Mouse (Mus musculus): ENCODE results near the gene Wdtc1. TPM values are rescaled to one million over a fixed set of nuclear protein-coding genes. Genes with fewer than 3 reads are reported as not detected.
A peak's percentile ranks its signal among the peaks of the same experiment; 100 is the strongest.

Gene Wdtc1
- total and polyA plus RNA-seq, 3 experiments = 2.8 to 10.8 (median 9.6) TPM

- dilution Hi-C loops (cut with MboI; ENCODE audit: extremely low pct_ligation_motif_present, extremely low pct_unique_long_range_greater_than_20kb, low sequenced_read_pairs) (no loop called here), in situ Hi-C loops (cut with MboI; ENCODE audit: low pct_ligation_motif_present, low pct_unique_long_range_greater_than_20kb, low sequenced_read_pairs) (no loop called here)
- Histone ChIP-seq H3K79me2 (replicated peaks; ENCODE audit: control insufficient read depth, extremely low read depth, insufficient read depth, poor library complexity, severe bottlenecking) (no peaks in the 10 kb centered on the region), H3K4me1 (ENCODE audit: control insufficient read depth in 1 of 2, insufficient read depth in 2 of 2) (peaks cover 3 to 32% of the 10 kb centered on the region in 2 experiments), H3K9ac (ENCODE audit: insufficient read depth, low read depth) (no peak overlapping the region), H3K27ac (ENCODE audit: insufficient read depth, low read depth) (no peak overlapping the region), H3K36me3 (replicated peaks in 1 of 2; ENCODE audit: control insufficient read depth in 1 of 2, insufficient read depth in 1 of 2, low read length in 1 of 2) (no peaks in the 10 kb centered on the region), H3K4me2 (ENCODE audit: insufficient read depth, low read depth, poor library complexity, severe bottlenecking) (no peak overlapping the region), H3K27me3 (replicated peaks) (peaks cover 16% of the 10 kb centered on the region), H3K4me3 (replicated peaks in 1 of 3; ENCODE audit: low read depth in 2 of 3, low read length in 2 of 3, poor library complexity in 1 of 3) (no peak overlapping the region), H3K9me3 (replicated peaks; ENCODE audit: low read length) (no peaks in the 10 kb centered on the region)
- DNase-seq (ENCODE audit: extremely low read depth) = peak; percentile 34
- TF ChIP-seq TCF12 (IDR thresholded peaks at IDR 0.05; ENCODE audit: low read depth, low read length) = no peak
- no peak for TF ChIP-seq POLR2A (IDR thresholded peaks at IDR 0.05; ENCODE audit: low read depth, low read length)
- no peak for TF ChIP-seq NRF1 (IDR thresholded peaks at IDR 0.05; ENCODE audit: low read depth, low read length)
- no peak for TF ChIP-seq POLR2AphosphoS2 (IDR thresholded peaks at IDR 0.05; ENCODE audit: low read depth, low read length)
- no peak for TF ChIP-seq PAX5 (IDR thresholded peaks at IDR 0.05; ENCODE audit: low read length)
- TF ChIP-seq MEF2A (IDR thresholded peaks at IDR 0.05; ENCODE audit: borderline replicate concordance, low read depth, low read length) = no peak
- TF ChIP-seq ELF1 (IDR thresholded peaks at IDR 0.05; ENCODE audit: low read depth, low read length) = no peak
- no peak for TF ChIP-seq JUND (conservative IDR thresholded peaks at IDR 0.05; ENCODE audit: low read depth, low read length)
- no peak for TF ChIP-seq TBP (conservative IDR thresholded peaks at IDR 0.05; ENCODE audit: low read depth, low read length)
- TF ChIP-seq USF1 (IDR thresholded peaks at IDR 0.05; ENCODE audit: low read depth, low read length) = no peak
- peak; percentile 46 for TF ChIP-seq SMC3 (IDR thresholded peaks at IDR 0.05; ENCODE audit: low read depth, low read length)
- TF ChIP-seq KAT2A (IDR thresholded peaks at IDR 0.05; ENCODE audit: insufficient replicate concordance, low read length) = no peak
- TF ChIP-seq HCFC1 (IDR thresholded peaks at IDR 0.05; ENCODE audit: low read depth, low read length) = no peak
- TF ChIP-seq MAFK (IDR thresholded peaks at IDR 0.05; ENCODE audit: insufficient replicate concordance, low read length) = no peak
- TF ChIP-seq UBTF (IDR thresholded peaks at IDR 0.05; ENCODE audit: low read depth, low read length) = no peak
- TF ChIP-seq USF2 (conservative IDR thresholded peaks at IDR 0.05; ENCODE audit: low read depth, low read length) = no peak
- TF ChIP-seq IRF4 (IDR thresholded peaks at IDR 0.05; ENCODE audit: low read depth, low read length) = no peak
- TF ChIP-seq CTCF (conservative IDR thresholded peaks at IDR 0.05 in 1 of 2, IDR thresholded peaks at IDR 0.05 in 1 of 2; ENCODE audit: low read depth in 2 of 2, low read length in 2 of 2) = peak; percentile 52 to 69
- TF ChIP-seq ETS1 (conservative IDR thresholded peaks at IDR 0.05; ENCODE audit: low read depth, low read length) = no peak
- TF ChIP-seq ZNF384 (IDR thresholded peaks at IDR 0.05; ENCODE audit: low read depth, low read length) = no peak
- no peak for TF ChIP-seq BHLHE40 (IDR thresholded peaks at IDR 0.05; ENCODE audit: low read depth, low read length)
- no peak for TF ChIP-seq E2F4 (IDR thresholded peaks at IDR 0.05; ENCODE audit: insufficient replicate concordance, low read depth, low read length)
- TF ChIP-seq RAD21 (IDR thresholded peaks at IDR 0.05; ENCODE audit: low read depth, low read length) = peak; percentile 14
- TF ChIP-seq JUN (IDR thresholded peaks at IDR 0.05; ENCODE audit: insufficient read depth, low read depth, low read length) = no peak
- TF ChIP-seq MAX (IDR thresholded peaks at IDR 0.05; ENCODE audit: low read length) = no peak
Observed at GRCm38 (mm10) chr4:133344112-133344511, 9.2 kb downstream of the Wdtc1 start.
